Mouse (Mus musculus) small intestine, adult 2 months (tissue): Measurements from ENCODE around the gene Colq.

ENCODE experiments used
- CTCF ChIP-seq: fragments of 200-500 bp; IDR thresholded peaks from 2 replicates; pipeline ENCODE4 v1.5.1; 2012; ENCODE audit warnings: low read depth, mild to moderate bottlenecking, control low read depth, inconsistent platforms, low read length, moderate library complexity, mixed read lengths; ENCODE audit not compliant: insufficient replicate concordance, insufficient read length; ENCODE audit errors: extremely low read depth
- POLR2A ChIP-seq: fragments of 200-500 bp; IDR thresholded peaks from 2 replicates; pipeline ENCODE4 v1.6.1; 2012; ENCODE audit warnings: low read depth, mild to moderate bottlenecking, control low read depth, inconsistent platforms, low read length, moderate library complexity

- TF ChIP-seq CTCF (no peak), POLR2A (no peak)
Observed at GRCm38 (mm10) chr14:31503406-31503805, 87.7 kb downstream of the Colq start.
